Mouse (Mus musculus): Measurements from ENCODE around the gene Gm42791.

The Gm42791 gene

GRCm38 (mm10) chr5:148976876-148977275 lies 18.1 kb downstream of the Gm42791 start:
- DNase-seq = peak; percentile 19

- no peak for DNase-seq
Measured at GRCm38 (mm10) chr5:148975035-148975434, 19.9 kb downstream of the Gm42791 start.

GRCm38 (mm10) chr5:148973019-148973668 lies 21.8 kb downstream of the Gm42791 start:
- DNase-seq = peak; percentile 26

- DNase-seq = no peak
Measured at GRCm38 (mm10) chr5:148972167-148972566, 22.8 kb downstream of the Gm42791 start.

- peak; percentile 74 for DNase-seq
Measured at GRCm38 (mm10) chr5:148969648-148970047, 25.3 kb downstream of the Gm42791 start.

GRCm38 (mm10) chr5:148968958-148969576 lies 25.9 kb downstream of the Gm42791 start:
- no peak for DNase-seq

- DNase-seq = no peak
Measured at GRCm38 (mm10) chr5:148968179-148968578, 26.8 kb downstream of the Gm42791 start.

GRCm38 (mm10) chr5:148966395-148966794 lies 28.6 kb downstream of the Gm42791 start:
- no peak for DNase-seq

- DNase-seq = peak; percentile 83
Measured at GRCm38 (mm10) chr5:148965691-148966333, 29.1 kb downstream of the Gm42791 start.

GRCm38 (mm10) chr5:148965089-148965591 lies 29.8 kb downstream of the Gm42791 start:
- DNase-seq = peak; percentile 18

GRCm38 (mm10) chr5:148964251-148964650 lies 30.7 kb downstream of the Gm42791 start:
- DNase-seq = no peak

GRCm38 (mm10) chr5:148960211-148960610 lies 34.7 kb downstream of the Gm42791 start:
- no peak for DNase-seq

GRCm38 (mm10) chr5:148959068-148959990 lies 35.6 kb downstream of the Gm42791 start:
- DNase-seq = peak; percentile 72

GRCm38 (mm10) chr5:148958355-148958754 lies 36.6 kb downstream of the Gm42791 start:
- peak; percentile 29 for DNase-seq

- no peak for DNase-seq
Measured at GRCm38 (mm10) chr5:148956898-148957535, 37.9 kb downstream of the Gm42791 start.

GRCm38 (mm10) chr5:148956091-148956490 lies 38.9 kb downstream of the Gm42791 start:
- no peak for DNase-seq

- DNase-seq = no peak
Measured at GRCm38 (mm10) chr5:148955575-148955974, 39.4 kb downstream of the Gm42791 start.

GRCm38 (mm10) chr5:148954314-148955060 lies 40.5 kb downstream of the Gm42791 start:
- no peak for DNase-seq

- DNase-seq = peak; percentile 71
Measured at GRCm38 (mm10) chr5:148953098-148953497, 41.8 kb downstream of the Gm42791 start.

GRCm38 (mm10) chr5:148952419-148952818 lies 42.5 kb downstream of the Gm42791 start:
- DNase-seq = peak; percentile 59

- no peak for DNase-seq
Measured at GRCm38 (mm10) chr5:148951360-148951759, 43.6 kb downstream of the Gm42791 start.

Measured in lung, postnatal 10 days (tissue).